Comparison of ENCODE assay signal across 8 mouse cellular contexts in the genomic region with DNA sequence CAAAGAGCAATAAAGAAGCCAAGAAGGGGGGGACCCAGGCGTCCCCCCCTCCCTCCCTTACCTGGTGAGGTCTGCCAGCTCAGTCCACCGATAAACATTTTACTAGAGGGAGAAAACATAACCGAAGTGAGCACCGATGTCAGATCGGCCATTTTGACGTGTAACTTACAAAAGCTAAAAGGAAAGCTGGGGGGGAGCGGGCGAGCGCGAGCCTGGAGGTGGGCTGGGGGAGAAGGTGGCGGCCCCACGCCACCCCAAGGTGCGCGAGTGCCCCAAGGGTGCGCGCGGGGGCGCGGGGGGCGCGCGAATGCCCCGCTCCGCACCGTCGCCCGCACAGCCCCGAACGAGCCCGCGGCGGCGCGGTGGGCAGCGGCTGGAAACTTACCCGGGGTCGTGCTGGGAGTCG. TPM values are rescaled to one million over a fixed set of nuclear protein-coding genes. Genes with fewer than 3 reads are reported as not detected.
A peak's percentile ranks its signal among the peaks of the same experiment; 100 is the strongest.
DNase-seq lines count a peak whose midpoint lies in the region; ATAC-seq and TF ChIP-seq lines count a peak whose summit lies in the region.

No protein-coding gene starts in this region.

- peak; percentile 49 for ATAC-seq in forebrain, embryonic 15.5 days (replicated peaks)
- peak; percentile 31 for ATAC-seq in liver, embryonic 14.5 days (ENCODE audit: insufficient read depth)
- peak; percentile 56 for ATAC-seq in stomach, embryonic 15.5 days (ENCODE audit: insufficient read depth, low FRiP score, low read depth)

- peak overlapping the region; percentile 86 for H3K4me3 ChIP-seq in lung, adult 2 months (replicated peaks; ENCODE audit: extremely low read depth, low read depth, low read length)
- H3K4me3 ChIP-seq in bone marrow macrophage, adult 2 months (ENCODE audit: insufficient read depth, low read length) = peak overlapping the region; percentile 81
- H3K4me3 ChIP-seq in forebrain, embryonic 15.5 days = peak overlapping the region; percentile 98
- H3K4me3 ChIP-seq in liver, embryonic 14.5 days (ENCODE audit: insufficient read depth in 1 of 2, low read depth in 2 of 2, low read length in 2 of 2) = peak overlapping the region; percentile 72 to 90
- H3K4me3 ChIP-seq in stomach, embryonic 15.5 days (replicated peaks) = peak overlapping the region; percentile 93

- no peaks in the 10 kb centered on the region for H3K27me3 ChIP-seq in forebrain, embryonic 15.5 days
- H3K27me3 ChIP-seq in liver, embryonic 14.5 days (ENCODE audit: control insufficient read depth, insufficient read depth, low read length) = no peaks in the 10 kb centered on the region
- no peaks in the 10 kb centered on the region for H3K27me3 ChIP-seq in stomach, embryonic 15.5 days (replicated peaks)

- H3K4me1 ChIP-seq in lung, adult 2 months (ENCODE audit: control insufficient read depth, insufficient read depth, low read length) = peaks cover 3% of the 10 kb centered on the region; the same call in 1 of the 2 replicates
- H3K4me1 ChIP-seq in bone marrow macrophage, adult 2 months (ENCODE audit: control insufficient read depth, insufficient read depth, low read length) = no peaks in the 10 kb centered on the region
- H3K4me1 ChIP-seq in forebrain, embryonic 15.5 days = peaks cover 45% of the 10 kb centered on the region
- peaks cover 23 to 32% of the 10 kb centered on the region in 2 experiments for H3K4me1 ChIP-seq in liver, embryonic 14.5 days (replicated peaks; ENCODE audit: control insufficient read depth in 2 of 2, insufficient read depth in 2 of 2, low read length in 1 of 2)
- peaks cover 25% of the 10 kb centered on the region for H3K4me1 ChIP-seq in stomach, embryonic 15.5 days

- H3K4me2 ChIP-seq in forebrain, embryonic 15.5 days (replicated peaks) = peak overlapping the region; percentile 88
- H3K4me2 ChIP-seq in liver, embryonic 14.5 days (ENCODE audit: low read depth) = peak overlapping the region; percentile 82
- peak overlapping the region; percentile 84 for H3K4me2 ChIP-seq in stomach, embryonic 15.5 days

- H3K9me3 ChIP-seq in forebrain, embryonic 15.5 days = no peaks in the 10 kb centered on the region
- no peaks in the 10 kb centered on the region for H3K9me3 ChIP-seq in liver, embryonic 14.5 days (ENCODE audit: control insufficient read depth, low read length)
- H3K9me3 ChIP-seq in stomach, embryonic 15.5 days = no peaks in the 10 kb centered on the region

- no peak overlapping the region for H3K27ac ChIP-seq in bone marrow macrophage, adult 2 months (ENCODE audit: insufficient read depth, low read depth, low read length)
- peak overlapping the region; percentile 90 for H3K27ac ChIP-seq in forebrain, embryonic 15.5 days (replicated peaks)
- peak overlapping the region; percentile 62 for H3K27ac ChIP-seq in liver, embryonic 14.5 days
- peak overlapping the region; percentile 89 for H3K27ac ChIP-seq in stomach, embryonic 15.5 days

- WGBS in lung, adult 2 months = 2% methylated on average over 37 of the region's 38 CpGs
- WGBS in forebrain, embryonic 15.5 days = 1% methylated on average over 38 of the region's 38 CpGs
- WGBS in liver, embryonic 14.5 days (ENCODE audit: insufficient replicate concordance) = under 1% methylated on average over 34 of the region's 38 CpGs
- 0% methylated on average over 17 of the region's 38 CpGs for WGBS in stomach, embryonic 15.5 days

- no peak for DNase-seq in lung, adult 2 months
- DNase-seq in lung, adult 18-20 months = no peak
- DNase-seq in liver, embryonic 14.5 days (ENCODE audit: low read depth in 3 of 3, low spot score in 3 of 3) = no peak
- no peak for DNase-seq in left cerebral cortex, adult 11 months (ENCODE audit: low spot score)
- no peak for DNase-seq in ovary, postnatal 36 days (ENCODE audit: low spot score)

- peak overlapping the region; percentile 96 for H3K9ac ChIP-seq in forebrain, embryonic 15.5 days (replicated peaks)
- H3K9ac ChIP-seq in liver, embryonic 14.5 days (replicated peaks) = peak overlapping the region; percentile 98
- H3K9ac ChIP-seq in stomach, embryonic 15.5 days = peak overlapping the region; percentile 91

- TF ChIP-seq EP300 in liver, embryonic 14.5 days (IDR thresholded peaks at IDR 0.05; ENCODE audit: low read depth) = no peak

- TF ChIP-seq POLR2A in lung, adult 2 months (IDR thresholded peaks at IDR 0.05; ENCODE audit: borderline replicate concordance, extremely low read depth, low read depth, low read length) = no peak
- TF ChIP-seq POLR2A in bone marrow macrophage, adult 2 months (IDR thresholded peaks at IDR 0.05; ENCODE audit: borderline replicate concordance, low read depth, low read length) = no peak

- no peaks in the 10 kb centered on the region; the same call in 1 of the 2 replicates for H3K36me3 ChIP-seq in forebrain, embryonic 15.5 days
- H3K36me3 ChIP-seq in liver, embryonic 14.5 days (replicated peaks; ENCODE audit: control insufficient read depth, insufficient read depth, low read depth) = no peaks in the 10 kb centered on the region
- no peaks in the 10 kb centered on the region for H3K36me3 ChIP-seq in stomach, embryonic 15.5 days

- TF ChIP-seq CTCF in lung, adult 2 months (IDR thresholded peaks at IDR 0.05; ENCODE audit: insufficient read depth, low read length) = no peak
- TF ChIP-seq CTCF in bone marrow macrophage, adult 2 months (IDR thresholded peaks at IDR 0.05; ENCODE audit: low read depth, low read length) = no peak
- TF ChIP-seq CTCF in liver, embryonic 14.5 days (IDR thresholded peaks at IDR 0.05; ENCODE audit: low read depth) = no peak

RNA-seq across cellular contexts. Expression of gene Msi2, which starts 0.7 kb away (rescaled TPM):
- 28.6 and 29.5 TPM in 2 replicates for polyA plus RNA-seq in lung, adult 2 months (2012; rRNA removed)
- 7.7 and 9.8 TPM in 2 replicates for polyA plus RNA-seq in bone marrow macrophage, adult 2 months (2012; ENCODE audit: insufficient read depth, insufficient read length, missing spikeins)
- polyA plus RNA-seq in forebrain, embryonic 15.5 days (2015; fragmentation: Nextera tagmentation; extraction: Ambion mirVana) = 25.3 and 27.1 TPM in 2 replicates
- polyA plus RNA-seq in liver, embryonic 14.5 days (2012; rRNA removed) = 4.8 and 6.2 TPM in 2 replicates
- 2.1 and 2.2 TPM in 2 replicates for polyA plus RNA-seq in liver, embryonic 14.5 days (2014; fragmentation: Nextera tagmentation; extraction: Ambion mirVana)
- polyA plus RNA-seq in stomach, embryonic 15.5 days (2015; fragmentation: Nextera tagmentation; extraction: Ambion mirVana) = 12.1 and 13.7 TPM in 2 replicates
